Mouse (Mus musculus) adrenal gland, postnatal 14 days (tissue): ENCODE data around the gene Tmem138. TPM values are rescaled to one million over a fixed set of nuclear protein-coding genes. Genes with fewer than 3 reads are reported as not detected.
A peak's percentile ranks its signal among the peaks of the same experiment; 100 is the strongest.

Source experiments
- DNase-seq: peaks from one replicate; pipeline ENCODE4 v3.0.0; 2021; ENCODE audit warnings: mixed read lengths
- long read RNA-seq, 2 experiments: library from polyadenylated mRNA; stranded (forward); transcript quantifications; one replicate each; pipeline ENCODE4 v2.0.0; 2021
- total RNA-seq: library from RNA; stranded (reverse); gene quantifications from 2 replicates; pipeline ENCODE4 v1.2.3, GENCODE M21; 2021

The Tmem138 gene
- total RNA-seq = 9.2 and 11.2 TPM in 2 replicates
- long read RNA-seq, experiment 1, transcript Tmem138-201 (5 exons, 1,590 nt) = major isoform, 16 of 25 reads
- long read RNA-seq, experiment 1, partial matches to known transcripts = 2 of 25 reads
- long read RNA-seq, experiment 1, other reads (novel, unspliced or antisense) = 2 of 25 reads
- long read RNA-seq, experiment 2, partial matches to known transcripts = 1 of 7 reads
- long read RNA-seq, experiment 2, other reads (novel, unspliced or antisense) = 0 of 7 reads

DNA sequence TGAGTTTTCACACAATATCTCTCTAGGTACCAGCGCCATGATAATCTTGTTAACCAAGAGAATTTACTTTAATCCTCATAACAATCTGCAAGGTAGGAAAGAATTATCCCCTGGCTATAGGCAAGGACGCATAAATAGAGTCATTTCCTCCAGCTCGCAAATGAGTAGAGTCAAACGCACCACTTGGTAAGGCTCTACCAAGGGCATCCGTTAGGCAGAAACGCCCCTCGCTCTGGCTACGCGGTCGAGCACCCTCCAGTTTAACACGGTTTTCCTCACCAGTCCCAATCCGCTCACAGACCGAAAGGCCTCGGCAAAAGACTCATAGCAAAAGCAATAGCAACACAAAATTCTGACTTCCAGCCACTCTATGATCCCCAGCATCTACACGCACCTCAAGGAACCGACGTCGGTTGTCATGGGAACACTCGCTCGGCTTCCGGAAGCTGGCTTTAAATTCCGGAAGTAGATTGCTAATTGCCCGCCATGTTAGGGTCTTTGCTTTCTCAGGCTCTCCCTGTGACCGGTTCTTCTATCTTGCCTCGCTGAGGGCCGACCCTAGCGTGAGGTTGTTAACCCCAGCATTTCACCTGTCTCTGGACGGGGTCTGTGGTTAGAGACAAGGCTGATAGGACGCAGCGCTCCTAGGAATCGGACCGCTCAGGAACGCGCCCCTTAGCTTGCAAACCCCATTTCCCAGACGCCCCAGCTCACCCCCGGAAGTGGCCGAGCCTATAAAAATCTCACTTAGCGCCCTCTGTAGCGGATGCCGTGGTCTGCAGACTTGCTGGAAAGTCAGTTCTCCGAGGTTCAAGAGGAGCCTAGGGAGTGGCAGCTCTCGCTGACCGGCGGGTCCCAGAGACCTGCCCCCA lies at the start of gene Tmem138, which contains the start of gene Cyb561a3:
Gene Tmem138 (minus strand): TSS at position 673 of the 872 bp plus-strand sequence.
Gene Cyb561a3 (plus strand): TSS at position 483 of the 872 bp plus-strand sequence.
- DNase-seq = peak; percentile 95

DNA sequence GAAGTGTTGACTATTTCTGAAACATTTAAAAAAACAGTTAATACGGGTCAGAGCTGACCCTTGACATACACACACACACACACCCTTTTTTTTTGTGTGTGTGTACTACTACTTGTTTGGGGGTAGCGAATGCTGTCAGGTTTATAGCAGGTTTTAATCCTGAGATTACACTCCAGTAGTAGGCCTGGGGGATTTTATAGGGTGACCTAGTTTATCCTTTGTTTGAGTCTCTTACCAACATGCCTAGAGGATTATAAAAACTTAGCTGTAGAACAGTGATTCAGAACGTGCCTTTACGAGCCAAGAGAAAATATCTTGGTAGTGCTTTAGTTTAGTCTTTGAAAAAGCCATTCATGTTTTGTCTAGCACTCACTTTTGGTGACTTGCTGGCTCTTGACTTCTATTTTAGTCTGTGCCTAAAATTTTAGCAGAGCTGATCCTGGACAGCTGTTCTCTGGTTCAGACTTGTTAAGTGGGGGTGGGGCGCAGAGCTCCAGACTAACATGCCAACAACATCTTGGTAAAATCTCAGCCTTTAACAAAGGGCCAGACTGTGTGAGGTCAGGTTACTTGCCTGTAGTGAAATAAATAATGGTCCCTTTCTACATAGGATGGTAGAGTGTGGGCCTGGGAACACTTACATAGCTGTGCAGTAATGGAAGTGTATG lies 31.5 kb upstream of the Tmem138 start:
- DNase-seq = no peak

DNA sequence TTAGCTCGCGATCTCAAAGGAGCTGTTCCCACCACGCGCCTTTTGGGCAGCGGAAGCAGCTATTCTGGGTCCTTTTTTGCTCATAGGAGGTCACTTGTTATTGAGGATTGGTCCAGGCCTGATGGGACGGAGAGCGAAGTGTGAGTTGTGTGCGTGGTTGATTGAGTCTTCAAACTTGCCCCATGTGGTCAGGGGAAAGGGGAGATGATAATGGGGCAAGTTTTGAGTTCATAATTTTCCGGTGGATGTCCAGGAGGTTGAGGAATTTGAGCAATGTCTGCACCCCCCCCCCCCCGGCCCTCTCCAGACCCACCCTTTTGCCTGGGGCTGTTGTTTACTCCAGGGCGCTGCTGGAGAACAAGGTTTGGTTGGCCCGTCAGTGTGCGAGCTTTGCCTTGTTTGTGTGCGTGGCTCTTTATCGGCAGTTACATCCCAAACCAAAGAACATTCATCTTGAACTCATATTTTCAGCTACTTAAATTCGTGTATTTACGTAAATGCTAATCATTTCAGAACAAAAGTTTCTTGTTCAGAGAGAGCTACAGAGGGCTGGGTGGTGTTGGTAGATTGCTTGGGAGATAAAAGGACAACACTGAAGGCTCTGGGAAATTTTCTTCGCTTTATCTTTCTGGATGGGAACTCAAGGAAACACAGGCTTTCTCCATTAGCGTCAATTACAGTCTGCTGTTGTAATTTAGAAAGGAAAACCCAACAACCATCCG lies 28.9 kb upstream of the Tmem138 start:
- DNase-seq = peak; percentile 32

DNA sequence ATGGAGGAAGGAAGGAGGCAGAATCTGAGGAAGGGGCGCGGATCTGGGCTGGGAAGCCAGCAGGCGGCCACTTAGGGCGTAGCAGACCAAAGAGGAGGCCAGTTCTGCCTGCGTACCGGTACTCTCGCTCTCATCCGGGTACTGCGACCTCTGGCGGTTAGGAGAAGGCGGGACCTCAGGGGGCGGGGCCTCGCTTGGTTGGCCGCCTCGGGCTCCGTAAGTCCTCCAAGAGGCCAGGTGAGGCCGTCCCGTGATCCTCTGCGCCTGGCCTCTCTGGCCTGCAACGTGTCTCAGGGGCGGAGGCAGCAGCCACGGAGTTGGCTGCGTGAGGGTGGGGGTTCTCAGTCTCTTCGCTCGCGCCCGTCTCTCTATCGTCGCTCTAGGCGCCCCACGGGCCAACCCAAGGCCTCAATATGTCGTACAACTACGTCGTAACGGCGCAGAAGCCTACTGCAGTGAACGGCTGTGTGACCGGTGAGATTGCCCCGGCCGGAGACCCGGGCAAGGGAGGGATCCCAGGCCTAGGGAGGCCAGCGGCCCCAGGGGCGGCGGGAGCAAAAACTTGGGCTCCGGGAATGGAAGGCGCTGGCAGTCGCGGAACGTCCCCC lies 28.2 kb upstream of the Tmem138 start, which contains the start of the genes Ddb1 and Tkfc:
Gene Ddb1 (plus strand): TSS at position 35 of the 608 bp plus-strand sequence.
Gene Tkfc (minus strand): TSS at position 362 of the 608 bp plus-strand sequence.
- peak; percentile 99 for DNase-seq

DNA sequence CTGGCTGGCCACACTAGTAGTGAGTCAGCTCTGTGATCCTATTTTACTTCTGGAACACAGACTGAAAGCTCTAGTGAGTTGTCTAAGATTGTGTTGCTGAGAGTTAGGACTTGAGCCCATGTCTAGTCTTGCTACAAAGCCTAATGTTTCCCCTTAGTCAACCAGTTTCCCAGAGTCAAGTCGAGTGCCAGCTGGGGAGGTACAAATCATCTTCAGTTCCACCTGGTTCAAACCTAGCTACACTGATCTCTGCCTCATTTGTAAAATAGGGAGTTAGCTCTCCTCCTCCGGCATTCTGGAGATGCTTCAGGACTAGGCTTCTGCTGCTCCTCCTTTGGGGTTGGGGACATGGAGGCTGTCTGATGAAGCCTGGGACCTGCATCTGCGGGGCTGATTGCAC lies 27.4 kb upstream of the Tmem138 start:
- no peak for DNase-seq

DNA sequence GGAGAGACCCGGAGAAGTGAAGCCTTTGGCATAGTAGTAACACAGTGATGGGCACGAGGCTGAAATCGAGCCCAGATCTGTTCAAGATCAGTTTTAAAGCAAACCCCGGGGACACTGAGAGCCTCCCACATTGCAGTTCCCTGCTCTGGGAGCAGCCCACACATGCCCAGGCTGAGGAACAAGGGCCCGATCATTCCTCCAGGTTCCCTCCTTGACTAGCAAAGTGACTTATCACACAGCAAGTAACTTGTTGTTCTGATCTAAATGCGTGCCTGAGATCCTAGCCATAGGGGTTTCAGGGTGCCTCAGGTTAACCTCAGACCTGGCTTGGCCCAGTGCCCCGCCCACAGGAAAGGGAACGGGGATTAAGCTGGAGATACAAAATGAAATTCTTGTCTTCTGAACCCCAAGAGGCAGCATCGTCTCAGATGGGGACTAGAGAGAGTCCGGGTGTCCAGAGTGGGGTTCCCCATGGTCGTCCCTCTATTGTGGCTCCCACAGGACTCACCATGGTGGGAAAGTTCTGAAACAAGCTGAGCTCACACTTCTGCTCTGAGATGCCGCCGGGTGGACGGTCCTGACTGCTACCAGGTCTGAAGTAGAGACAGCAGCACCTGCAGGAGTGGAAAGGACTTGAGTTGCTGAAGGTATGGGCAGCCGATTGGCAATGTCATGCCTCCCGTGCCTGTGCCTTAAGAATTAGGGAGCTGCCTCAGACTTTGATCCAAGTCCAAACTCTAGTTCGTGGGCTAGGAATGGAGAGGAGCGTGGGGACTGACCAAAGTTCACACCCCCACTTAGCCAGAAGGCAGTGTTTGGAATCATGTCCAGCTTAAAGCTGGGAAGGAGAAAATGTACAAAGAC lies 26.7 kb upstream of the Tmem138 start:
- no peak for DNase-seq

DNA sequence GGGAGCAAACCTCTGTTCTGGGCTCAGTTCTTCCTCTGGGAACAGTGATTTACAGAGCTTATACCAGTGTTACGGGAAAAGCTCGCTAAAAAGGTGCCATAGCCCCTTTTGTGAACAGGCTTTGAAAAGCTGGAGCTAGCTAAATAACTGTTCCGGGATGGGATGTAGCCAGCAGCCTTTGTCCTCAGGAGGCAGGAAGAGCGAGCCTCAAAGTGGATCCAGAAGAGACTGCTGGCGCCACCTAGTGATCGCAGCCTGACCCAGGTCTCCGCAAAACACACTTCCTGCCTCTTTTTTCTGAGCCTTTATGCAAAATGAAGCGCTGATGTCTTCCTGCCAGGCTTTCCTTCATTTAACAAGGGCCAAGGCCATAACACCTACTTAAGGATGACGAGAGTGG lies 25.6 kb upstream of the Tmem138 start:
- peak; percentile 93 for DNase-seq

DNA sequence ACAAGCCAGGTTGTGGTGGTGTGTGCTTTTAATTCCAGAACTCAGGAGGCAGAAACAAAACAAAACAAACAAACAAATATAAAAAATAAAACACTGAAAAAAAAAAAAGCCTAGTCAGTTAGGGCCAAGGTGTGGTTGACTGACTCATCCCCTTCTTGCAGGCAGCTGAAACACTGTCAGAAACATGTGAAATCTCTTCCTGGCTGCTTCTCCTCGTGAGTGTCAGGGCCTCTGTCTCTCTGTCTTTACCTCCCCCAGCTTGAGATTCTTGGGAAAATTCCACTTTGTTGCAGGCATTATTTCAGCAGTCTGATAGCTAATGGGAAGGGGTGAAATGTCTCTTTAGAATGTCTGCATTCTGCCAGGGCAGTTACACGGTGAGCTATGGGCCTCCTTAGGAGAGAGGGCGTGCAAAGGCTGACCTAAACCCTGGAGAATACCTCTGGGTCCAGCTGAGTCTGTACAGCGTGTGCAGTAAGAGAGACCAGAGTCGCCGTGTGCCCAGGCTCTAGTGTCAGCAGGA lies 25.1 kb upstream of the Tmem138 start:
- DNase-seq = no peak

DNA sequence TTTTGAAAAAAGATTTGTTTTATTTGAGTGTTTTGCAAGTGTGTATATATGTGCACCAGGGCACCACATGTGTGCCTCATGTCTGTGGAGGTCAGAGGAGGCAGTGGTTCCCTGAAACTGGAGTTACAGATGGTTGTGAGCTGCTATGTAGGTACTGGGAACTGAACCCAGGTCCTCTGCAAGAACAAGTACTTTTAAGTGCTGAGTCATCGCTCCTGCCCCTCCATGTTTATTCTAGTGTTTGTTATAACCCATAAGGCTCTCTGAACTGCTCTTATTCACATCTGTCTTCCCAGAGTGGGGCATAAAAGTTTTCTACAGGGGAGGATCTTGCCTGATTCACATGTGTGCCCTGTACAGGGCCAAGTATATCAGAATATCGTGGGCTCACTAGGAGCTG lies 22.5 kb upstream of the Tmem138 start:
- DNase-seq = no peak

DNA sequence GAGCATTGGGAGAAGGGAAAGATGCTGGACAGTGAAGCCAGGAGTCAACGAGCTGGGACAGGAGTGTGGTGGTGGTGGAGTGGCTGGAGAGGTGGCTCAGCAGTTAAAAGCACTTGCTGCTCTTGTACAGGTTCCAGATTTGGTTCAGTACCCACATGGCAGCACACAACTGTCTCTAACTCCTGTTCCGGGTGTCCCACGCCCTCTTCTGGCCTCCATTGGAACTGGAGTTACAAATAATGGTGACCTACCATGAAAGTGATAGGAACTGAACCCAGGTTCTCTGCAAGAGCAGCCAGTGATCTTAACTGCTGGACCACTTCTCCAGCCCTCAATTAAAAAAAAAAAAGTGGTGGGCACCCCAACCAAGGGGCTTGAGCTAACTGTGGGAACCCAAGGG lies 21.0 kb upstream of the Tmem138 start:
- peak; percentile 44 for DNase-seq

DNA sequence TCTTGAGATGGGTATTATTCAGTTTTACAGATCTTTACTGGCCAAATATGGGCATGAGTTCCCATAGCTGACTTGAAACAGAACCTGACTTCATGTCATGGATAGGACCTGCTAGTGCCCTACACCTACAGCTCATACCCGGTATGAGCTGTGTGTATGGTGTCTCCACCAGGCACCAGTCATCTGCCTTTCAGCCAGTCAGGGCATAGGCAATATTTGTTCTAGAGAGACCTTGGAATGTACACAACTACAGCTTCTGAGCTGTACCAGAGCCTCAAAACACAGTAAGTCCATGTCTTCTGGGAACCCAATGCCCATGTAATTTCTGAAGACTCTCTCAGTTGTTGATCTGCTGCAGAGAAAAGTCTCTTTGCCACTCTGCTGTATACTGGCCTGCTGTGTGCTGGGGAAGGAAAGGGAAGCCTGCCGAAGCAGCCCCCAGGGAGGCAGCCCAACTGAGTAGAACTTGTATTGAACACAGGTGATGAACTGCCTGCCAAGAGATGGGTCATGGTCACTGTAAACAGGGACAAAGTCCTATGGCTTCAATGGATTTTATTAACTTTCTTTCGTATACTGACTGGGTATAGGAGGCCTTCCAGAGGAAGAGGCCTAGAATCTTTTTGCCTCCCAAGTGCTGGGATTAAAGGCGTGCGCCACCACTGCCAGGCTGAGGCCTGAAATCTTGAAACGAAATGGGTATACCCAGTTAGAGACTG lies 14.7 kb upstream of the Tmem138 start:
- DNase-seq = no peak

DNA sequence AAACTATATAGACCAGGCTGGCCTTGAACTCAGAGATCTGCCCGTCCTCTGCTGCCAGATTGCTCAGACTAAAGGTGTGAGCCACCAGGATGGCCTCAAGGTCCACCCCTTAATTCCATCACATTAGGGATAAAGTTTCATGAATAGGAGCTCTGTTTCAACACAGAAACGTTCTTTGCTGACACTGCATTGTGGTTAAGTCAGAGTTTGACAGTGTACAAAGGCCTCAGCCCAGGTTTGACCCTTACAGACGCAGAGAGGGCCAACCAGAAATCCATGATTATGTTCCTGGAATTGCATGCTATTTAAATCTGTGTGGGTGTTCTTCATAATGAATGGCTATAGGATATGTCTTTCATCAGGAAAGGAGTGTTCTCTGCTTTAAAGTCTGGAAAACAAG lies 13.1 kb upstream of the Tmem138 start:
- DNase-seq = no peak

DNA sequence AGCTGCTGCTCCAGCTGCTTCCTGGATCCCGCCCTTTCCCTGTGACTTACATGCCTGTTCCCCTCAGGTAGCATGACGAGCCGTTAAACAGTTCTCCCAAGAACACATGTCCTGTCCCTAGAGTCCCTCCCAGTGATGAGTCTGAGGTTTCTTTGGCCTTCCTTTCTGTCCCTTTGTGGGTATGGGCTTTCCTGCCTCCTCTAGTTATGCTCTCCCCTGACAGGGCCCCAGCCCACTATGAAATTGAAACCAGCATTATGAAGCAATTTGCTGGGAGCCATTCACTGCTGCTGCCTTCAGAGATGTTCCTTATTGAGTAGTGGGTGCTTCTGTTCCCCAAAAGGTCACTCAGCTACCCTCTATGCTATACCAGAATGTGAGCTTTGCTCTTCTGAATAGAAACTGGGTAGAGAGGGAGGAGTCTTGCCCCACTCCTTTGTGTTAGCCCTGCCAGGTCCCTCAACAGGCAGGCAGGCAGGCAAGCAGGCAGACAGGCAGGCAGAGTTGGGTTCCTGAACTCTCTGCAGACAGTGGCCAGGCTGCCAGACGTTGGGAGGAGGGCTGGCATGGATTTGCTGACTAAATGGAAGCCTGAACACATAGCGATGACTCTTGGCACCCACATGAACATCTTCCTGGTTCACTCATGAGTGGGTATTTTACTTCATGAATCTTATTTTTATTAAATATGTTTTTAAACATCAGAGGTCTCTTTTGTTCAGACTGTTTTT lies 12.1 kb upstream of the Tmem138 start:
- no peak for DNase-seq

DNA sequence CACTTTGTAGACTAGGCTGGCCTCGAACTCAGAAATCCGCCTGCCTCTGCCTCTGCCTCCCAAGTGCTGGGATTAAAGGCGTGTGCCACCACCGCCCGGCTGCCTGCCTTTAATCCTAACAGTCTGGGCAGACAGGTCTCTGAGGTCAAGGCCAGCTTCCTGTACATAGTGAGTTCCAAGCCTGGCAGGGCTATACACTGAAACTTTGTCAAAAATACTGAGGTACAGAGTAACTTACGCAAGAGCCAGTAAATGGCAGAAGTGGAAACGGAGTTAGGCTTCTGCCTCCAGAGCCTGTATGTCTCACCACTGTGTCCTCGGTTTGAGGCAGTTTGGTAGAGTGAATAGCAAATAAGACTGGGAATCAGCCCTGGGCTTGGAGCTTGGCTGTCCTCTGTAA lies 10.1 kb upstream of the Tmem138 start:
- no peak for DNase-seq

DNA sequence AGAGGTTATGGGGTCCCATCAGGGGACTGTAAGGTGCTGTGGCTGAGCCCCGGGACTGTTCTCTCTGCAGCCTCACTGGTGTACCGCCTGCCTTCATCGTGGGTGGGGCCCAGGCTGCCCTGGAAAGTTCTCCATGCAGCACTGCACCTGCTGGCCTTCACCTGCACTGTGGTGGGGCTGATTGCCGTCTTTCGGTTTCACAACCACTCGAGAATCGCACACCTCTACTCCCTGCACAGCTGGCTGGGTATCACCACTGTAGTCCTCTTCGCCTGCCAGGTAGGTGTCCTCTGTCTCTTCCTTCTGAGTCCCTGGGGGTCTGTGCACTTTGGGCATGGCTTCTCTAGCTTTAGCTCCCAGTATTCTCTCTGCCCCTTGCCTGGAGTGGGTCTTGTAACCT lies 8.0 kb upstream of the Tmem138 start:
- no peak for DNase-seq

DNA sequence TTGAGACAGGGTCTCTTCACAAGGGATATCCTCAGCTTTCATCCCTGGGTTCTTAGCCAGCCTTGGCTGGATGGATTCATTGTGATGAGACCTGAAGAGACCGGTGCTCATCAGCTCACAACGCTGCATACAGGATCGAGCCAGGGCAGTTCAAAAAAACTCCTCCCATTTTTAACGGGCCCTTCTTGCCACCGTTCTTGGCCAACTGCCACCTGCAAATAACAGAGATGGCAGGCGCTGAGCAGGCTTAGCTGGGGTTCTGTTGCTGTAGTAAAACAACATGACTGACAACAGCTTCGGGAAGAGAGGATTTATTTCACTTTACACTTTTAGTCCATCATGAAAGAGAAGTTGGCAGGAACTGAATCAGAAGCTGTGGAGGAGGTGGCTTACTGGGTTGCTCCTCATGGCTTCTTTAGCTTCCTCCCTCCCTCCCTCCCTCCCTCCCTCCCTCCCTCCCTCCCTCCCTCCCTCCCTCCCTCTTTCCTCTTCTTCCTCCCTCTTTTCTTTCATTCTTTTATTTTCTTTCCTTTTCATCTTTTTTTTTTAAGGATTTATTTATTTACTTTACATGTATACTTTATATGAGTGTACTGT lies 6.5 kb upstream of the Tmem138 start:
- no peak for DNase-seq

DNA sequence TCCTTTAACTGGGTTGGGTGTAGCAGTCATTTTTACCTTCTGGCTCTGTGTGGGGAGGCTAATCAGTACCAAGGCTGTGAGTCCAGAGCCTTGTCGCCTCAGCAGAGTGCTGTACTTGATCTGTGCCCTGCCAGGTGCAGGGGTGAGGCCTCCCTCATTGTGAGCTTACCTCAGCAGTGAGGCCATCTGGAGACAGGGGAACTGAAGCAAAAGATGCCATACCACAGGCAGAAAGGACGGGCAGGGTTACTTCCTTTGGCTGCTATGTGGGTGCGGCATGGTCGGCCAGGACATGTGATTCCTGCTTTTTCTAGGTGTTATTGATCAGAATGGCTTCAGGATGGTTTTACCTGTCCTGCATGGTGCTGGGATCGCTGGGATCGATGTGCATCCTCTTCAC lies 4.8 kb upstream of the Tmem138 start:
- no peak for DNase-seq

DNA sequence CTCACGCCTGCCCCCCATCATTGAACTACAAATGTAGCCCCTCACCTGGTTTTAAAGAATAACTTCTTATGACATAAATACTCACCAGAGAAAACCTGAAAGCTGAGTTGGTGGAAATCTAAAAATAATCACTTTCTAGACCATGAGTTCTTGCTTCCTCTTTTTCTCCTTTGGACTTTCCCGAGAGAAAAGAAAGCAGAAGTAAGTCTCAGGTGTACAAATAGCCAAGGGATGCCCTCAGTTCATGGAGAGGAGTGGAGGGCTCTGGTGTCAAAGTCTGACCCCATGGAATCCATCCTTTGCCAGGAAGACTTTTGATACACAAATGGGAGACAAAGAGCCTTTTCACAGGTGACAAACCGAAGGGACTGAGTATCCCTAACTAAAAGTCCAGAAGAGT lies 3.6 kb upstream of the Tmem138 start:
- DNase-seq = no peak

DNA sequence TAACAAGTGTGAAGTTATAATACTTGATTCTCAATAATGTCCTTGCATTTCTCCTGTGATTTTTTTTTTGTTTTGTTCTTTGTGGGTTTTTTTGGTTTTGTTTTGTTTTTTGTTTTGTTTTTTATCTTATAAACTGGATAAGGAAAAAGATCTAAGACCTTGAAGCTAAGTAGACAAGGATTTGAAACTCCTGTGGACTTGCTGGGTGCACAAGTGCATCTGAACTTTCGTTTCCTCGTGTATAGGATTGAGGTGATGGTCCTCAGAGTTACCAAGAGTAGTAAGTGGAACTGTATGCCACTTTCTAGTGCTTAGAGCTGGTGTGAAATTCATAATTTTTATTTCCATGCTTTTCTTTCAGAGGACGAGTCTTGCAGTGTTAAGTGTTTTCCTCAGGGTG lies 2.9 kb upstream of the Tmem138 start:
- DNase-seq = no peak
